Mouse (Mus musculus) bone marrow macrophage, adult 2 months (primary cell): ENCODE measurements around the gene Tspyl3. TPM values are rescaled to one million over a fixed set of nuclear protein-coding genes. Genes with fewer than 3 reads are reported as not detected.
"Not testable (repeated sequence)": the region's sequence is repeated elsewhere in the genome, so short reads cannot be mapped to it uniquely, and the experiment has no call there.

Experiments
- H3K27ac ChIP-seq: 2 replicates; pipeline ENCODE4 v1.5.1; 2012; ENCODE audit warnings: low read depth, low read length; ENCODE audit not compliant: insufficient read depth
- H3K4me1 ChIP-seq: 2 replicates; pipeline ENCODE4 v1.6.1; 2012; ENCODE audit warnings: low read length; ENCODE audit not compliant: control insufficient read depth, insufficient read depth
- H3K4me3 ChIP-seq: 2 replicates; pipeline ENCODE4 v1.5.1; 2012; ENCODE audit warnings: mild to moderate bottlenecking, low read length, moderate library complexity; ENCODE audit not compliant: insufficient read depth
- CTCF ChIP-seq: IDR thresholded peaks from 2 replicates; pipeline ENCODE4 v1.5.1; 2012; ENCODE audit warnings: low read depth, mild to moderate bottlenecking, low read length, moderate library complexity
- POLR2A ChIP-seq: IDR thresholded peaks from 2 replicates; pipeline ENCODE4 v1.6.1; 2012; ENCODE audit warnings: mild to moderate bottlenecking, low read depth, low read length, borderline replicate concordance
- polyA plus RNA-seq: library from polyadenylated mRNA; stranded (reverse); fragments of >200 nt; gene quantifications from 2 replicates; pipeline ENCODE4 v1.2.4, GENCODE M21; 2012; ENCODE audit not compliant: missing spikeins, insufficient read depth, insufficient read length

Gene Tspyl3
- 10.2 and 10.6 TPM in 2 replicates for polyA plus RNA-seq

DNA sequence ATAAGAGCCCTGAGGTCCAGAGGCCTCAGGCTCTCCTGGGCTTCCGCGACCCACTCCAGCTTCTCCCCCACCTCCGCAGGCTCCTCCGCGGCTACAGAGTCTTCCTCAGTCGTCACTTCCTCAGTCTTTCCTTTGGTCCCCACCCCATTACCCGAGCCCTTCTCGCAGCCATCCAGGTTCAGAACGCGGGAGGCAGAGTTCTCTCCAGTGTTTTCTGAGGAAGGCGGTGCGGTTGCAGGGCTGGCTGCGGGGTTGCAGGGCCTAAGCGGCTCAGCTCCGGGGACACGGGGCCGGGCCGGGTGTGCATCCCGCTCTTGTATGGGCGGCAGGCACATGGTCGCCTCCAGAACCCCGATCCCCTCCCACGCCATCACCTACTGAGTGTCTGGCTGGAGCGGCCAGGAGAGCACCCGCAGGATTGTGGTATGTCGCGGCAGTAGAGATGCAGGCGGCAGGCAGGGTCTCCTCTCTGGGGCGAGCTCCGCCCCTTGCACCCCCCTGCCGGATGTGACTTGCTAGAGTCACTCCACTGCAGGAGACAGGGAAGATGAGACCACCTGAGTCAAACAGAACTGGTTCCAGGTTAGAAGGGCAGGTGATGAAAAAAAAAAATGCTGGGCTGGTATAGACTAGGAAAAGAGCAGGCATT lies at the start of gene Tspyl3:
Gene Tspyl3 (minus strand): TSS at position 496 of the 649 bp plus-strand sequence.
- TF ChIP-seq CTCF: no peak
- TF ChIP-seq POLR2A: no peak
- H3K27ac ChIP-seq: no peak within 1 kb of the TSS
- H3K4me1 ChIP-seq: peaks cover 13% of the 10 kb centered on the region
- peak within 1 kb of the TSS; percentile 68 for H3K4me3 ChIP-seq

DNA sequence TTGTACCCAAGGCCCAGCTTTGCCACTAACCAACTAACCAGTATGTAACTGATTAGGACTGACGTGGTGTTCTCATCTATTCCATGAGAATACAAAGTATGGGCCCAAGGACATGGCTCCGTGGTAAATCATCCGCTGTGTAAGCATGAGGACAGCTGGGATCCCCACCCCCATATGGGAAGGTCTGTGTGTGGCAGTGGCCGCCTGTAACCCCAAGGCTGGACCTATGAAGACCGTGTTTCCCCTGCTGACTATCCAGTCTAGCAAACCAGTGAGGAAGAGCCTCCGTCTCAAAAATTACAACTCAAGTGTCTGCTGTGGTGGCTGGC lies 49.6 kb upstream of the Tspyl3 start:
- Histone ChIP-seq H3K27ac (no peak overlapping the region), H3K4me1 (peaks cover 5% of the 10 kb centered on the region; the same call in 1 of the 2 replicates), H3K4me3 (no peak overlapping the region)
- TF ChIP-seq CTCF: no peak
- TF ChIP-seq POLR2A: no peak

DNA sequence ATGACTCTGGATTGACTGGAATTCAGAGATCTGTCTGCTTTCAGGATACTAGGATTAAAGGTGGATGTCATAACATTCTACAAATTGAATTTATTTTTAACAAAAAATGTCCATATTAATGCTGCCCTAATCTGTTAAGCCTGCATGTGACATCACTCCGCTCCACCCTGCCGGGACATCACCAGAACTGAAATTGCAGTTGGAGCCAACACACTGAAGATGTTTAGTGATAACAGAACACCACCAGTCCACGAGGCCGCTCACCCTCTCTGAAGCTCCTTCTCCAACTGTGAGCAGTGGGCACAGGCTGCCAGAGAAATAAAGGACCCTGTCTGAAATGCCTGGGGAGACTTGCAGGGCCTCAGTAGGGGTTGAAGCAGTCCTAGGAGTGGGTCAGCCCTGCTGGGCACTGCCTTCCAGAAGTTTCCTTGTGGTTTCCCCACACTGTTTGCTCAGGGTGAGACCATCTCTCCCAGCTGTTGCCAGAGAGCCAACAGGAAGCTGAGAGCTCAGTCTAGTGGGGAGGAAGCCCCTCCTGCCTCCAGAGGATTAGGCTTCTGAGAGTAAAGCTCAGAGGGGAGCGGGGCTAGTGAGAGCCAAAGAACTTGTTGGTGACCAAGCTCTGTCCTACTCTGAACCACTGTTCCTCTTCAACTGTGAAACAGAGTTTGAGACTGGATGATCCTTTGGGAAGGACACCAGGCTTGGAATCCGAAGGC lies 49.1 kb upstream of the Tspyl3 start:
- H3K4me3 ChIP-seq, H3K4me1 ChIP-seq, H3K27ac ChIP-seq: not testable (repeated sequence)

- not testable (repeated sequence) for H3K27ac ChIP-seq, H3K4me1 ChIP-seq, H3K4me3 ChIP-seq
Observed at GRCm38 (mm10) chr2:153270231-153270915, 45.1 kb upstream of the Tspyl3 start.

DNA sequence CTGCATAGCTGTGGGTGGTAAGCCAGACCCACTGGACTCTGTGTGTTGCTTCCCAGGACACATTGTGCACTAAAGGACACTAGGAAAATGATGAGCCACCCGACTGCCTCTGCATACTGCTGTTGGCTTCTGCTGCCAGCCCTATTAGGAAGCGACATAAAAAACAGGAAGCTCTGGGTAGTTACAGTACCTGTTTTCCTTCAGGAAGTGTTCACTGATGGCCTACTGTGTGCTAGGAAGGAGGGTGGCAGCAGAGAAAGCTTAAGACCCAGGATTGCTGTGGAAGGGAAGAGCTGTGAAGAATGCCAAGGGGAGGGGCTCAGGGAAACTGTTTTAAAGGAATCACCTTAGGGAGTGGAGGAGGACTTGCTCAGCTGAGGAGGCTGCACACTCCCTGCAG lies 42.1 kb upstream of the Tspyl3 start:
- H3K27ac ChIP-seq: no peak overlapping the region
- H3K4me1 ChIP-seq: peaks cover 14% of the 10 kb centered on the region
- TF ChIP-seq POLR2A (no peak), CTCF (no peak)
- H3K4me3 ChIP-seq: no peak overlapping the region

DNA sequence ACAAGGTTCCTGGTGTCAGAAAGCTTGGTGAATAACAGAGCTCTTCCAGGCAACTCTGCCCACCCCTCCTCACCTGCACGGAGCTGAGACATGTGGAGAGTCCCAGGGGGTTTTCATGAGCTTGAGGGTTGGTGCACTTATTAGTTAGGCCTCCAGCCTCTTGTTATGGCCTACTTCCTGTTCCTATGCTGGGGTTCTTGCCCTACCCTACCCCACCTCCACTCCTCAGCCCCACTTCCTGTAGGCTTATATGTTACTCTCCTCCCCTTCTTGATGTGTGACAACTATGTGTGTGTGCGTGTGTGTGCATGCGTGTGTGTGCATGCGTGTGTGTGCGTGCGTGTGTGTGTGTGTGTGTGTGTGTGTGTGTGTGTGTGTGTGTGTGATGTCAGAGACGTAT lies 37.8 kb upstream of the Tspyl3 start:
- H3K27ac ChIP-seq: no peak overlapping the region
- H3K4me3 ChIP-seq: no peak overlapping the region
- peaks cover 36% of the 10 kb centered on the region for H3K4me1 ChIP-seq
- TF ChIP-seq POLR2A (no peak), CTCF (no peak)

DNA sequence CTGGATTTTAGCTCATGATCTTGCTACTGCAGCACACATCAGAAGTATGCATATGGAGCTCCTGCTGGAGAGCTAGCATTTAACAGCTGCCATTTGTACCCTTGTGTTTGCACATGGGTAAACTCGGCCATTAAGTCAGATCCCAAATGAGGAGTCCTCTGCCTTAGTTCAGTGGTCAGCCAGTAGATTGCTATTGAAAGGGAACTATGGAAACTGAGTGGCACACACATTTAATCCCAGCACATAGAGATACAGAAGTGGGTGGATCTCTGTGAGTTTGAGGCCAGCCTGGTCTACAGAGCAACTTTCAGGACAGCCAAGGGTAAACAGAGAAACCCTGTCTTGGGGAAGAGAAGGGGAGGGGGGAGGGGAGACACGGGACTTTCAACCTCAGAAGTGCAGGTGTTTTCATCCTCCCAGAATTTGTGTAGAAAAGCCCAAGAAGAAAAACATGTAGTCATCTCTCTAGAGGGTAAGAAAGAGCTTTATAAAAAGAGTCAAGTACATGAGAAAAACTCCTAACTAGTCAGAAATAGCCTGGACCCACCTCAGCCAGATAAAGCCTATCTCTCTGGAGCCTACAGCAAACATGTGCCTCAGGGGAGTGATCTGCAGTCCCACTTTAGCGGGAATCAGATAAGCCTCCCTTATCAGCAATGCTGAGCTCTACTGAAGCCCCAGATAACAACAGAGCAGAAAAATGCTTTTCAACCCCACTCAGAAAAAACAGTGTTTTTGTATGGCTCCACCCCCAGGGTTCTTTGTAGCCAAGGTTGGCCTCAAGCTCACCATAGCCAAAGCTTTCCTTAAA lies 34.8 kb upstream of the Tspyl3 start:
- peaks cover 35% of the 10 kb centered on the region for H3K4me1 ChIP-seq
- TF ChIP-seq POLR2A (no peak), CTCF (no peak)
- H3K27ac ChIP-seq: peak overlapping the region; percentile 63
- H3K4me3 ChIP-seq: no peak overlapping the region

GRCm38 (mm10) chr2:153259030-153259863 lies 34.0 kb upstream of the Tspyl3 start:
- Histone ChIP-seq H3K27ac (peak overlapping the region; percentile 63), H3K4me1 (peaks cover 30% of the 10 kb centered on the region)

DNA sequence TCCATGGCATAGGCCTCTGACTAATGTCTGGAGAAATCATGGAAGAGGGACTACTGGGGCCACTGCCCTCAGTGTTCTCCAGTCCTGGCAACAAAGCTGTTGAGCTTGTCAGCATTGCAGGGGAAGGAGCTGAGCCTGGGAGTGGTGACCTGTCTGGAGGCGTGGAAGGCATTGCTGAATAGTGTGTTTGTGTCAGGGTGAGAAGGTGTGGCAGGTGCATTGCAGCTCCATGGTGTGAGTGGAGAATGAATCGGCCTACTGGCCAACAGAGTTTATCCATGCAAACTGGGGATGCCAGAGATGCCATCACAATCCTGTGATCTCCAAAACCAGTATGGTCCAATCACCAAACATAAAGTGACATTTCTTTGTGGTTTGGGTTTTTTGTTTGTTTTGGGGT lies 31.4 kb upstream of the Tspyl3 start:
- Histone ChIP-seq H3K4me3 (no peak overlapping the region), H3K27ac (no peak overlapping the region), H3K4me1 (peaks cover 21% of the 10 kb centered on the region)
- no peak for TF ChIP-seq CTCF
- TF ChIP-seq POLR2A: no peak

More at GRCm38 (mm10) chr2:153259030-153259863, 34.0 kb upstream of the Tspyl3 start:
- TF ChIP-seq POLR2A: no peak
- TF ChIP-seq CTCF: no peak
- peak overlapping the region; percentile 13 for H3K4me3 ChIP-seq
